Mouse (Mus musculus): Measurements from ENCODE around the gene Syne2.

- TF ChIP-seq PAX5 (IDR thresholded peaks at IDR 0.05; ENCODE audit: low read length) (no peak), SMC3 (IDR thresholded peaks at IDR 0.05; ENCODE audit: low read depth, low read length) (no peak), ZMIZ1 (IDR thresholded peaks at IDR 0.05; ENCODE audit: low read depth, low read length) (no peak), RCOR1 (conservative IDR thresholded peaks at IDR 0.05; ENCODE audit: low read depth, low read length) (no peak)
Measured at GRCm38 (mm10) chr12:75825458-75825857, 7.5 kb downstream of the Syne2 start.

Data from CH12.LX (cell line).